Mouse (Mus musculus) layer of hippocampus, postnatal 14 days (tissue): Measurements from ENCODE around the gene Prr7. TPM values are rescaled to one million over a fixed set of nuclear protein-coding genes. Genes with fewer than 3 reads are reported as not detected.

ENCODE experiments used
- DNase-seq, 2 experiments: peaks; one replicate each; pipeline ENCODE4 v3.0.0; 2021 to 2022; ENCODE audit warnings: low spot score in 2 of 2, mixed read lengths in 1 of 2
- total RNA-seq, 2 experiments: library from RNA; stranded (reverse); gene quantifications; 2 replicates each; pipeline ENCODE4 v1.2.3; 2021

Gene Prr7
- total RNA-seq, 2 experiments from 2014 or later = 89.9 to 92.7 TPM

GRCm38 (mm10) chr13:55447543-55447943, 16.5 kb upstream of the Prr7 start:
- no peak for DNase-seq

DNA sequence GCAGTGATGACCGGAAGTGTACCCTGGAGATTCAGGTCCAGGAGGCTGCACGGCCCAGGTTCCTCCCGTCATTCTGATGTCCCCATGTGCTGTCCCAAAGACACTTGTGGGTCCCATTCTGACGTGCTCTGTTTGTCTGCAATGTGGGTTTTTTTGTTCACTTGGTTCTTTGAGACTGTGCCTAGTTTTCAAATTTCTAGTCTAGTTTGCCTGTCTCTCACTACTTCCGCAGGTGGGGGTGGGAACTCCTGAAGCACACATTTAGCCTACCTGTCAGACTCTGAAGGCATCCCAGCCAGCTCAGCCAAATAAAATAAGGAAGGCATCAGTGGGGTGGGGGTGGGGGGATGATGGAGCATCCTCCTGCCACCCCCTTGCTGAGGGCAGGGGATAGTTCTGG, 15.9 kb upstream of the Prr7 start:
- no peak for DNase-seq

GRCm38 (mm10) chr13:55449205-55449604, 14.9 kb upstream of the Prr7 start:
- DNase-seq = no peak

DNA sequence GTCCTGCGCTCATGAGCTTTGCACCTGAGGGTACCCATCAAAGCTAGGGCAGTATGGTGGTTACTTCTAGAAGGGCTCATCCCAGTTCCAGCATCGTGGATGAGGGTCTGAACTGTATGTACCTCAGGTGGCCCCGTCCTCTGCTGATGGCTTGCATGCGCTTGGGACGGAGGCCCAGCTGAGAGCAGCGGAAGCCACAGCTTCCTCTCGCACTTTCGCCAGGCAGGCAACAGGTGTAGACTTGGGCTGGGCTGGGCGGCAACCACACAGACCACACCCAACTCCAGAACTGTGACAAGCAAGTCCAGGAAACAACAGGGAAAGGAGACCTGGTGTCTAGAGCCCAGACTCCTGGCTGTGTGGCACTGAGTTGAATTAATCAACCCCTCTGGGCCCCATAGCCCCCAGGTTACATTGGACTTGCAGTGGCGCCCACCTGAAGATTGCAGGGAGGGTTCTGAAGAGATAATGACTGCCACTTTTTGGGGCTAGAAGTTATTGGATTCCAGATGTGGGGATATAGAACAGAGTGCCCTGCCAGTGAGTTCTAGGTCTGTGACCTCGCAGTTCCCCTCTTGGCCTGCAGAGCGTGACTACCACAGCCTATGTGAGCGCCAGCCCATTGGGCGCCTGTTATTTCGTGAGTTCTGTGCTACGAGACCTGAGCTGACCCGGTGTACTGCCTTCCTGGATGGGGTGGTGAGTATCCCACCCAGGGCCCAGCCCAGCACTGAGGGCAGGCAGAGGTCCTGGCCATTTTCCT, 14.2 kb upstream of the Prr7 start:
- DNase-seq = no peak

DNA sequence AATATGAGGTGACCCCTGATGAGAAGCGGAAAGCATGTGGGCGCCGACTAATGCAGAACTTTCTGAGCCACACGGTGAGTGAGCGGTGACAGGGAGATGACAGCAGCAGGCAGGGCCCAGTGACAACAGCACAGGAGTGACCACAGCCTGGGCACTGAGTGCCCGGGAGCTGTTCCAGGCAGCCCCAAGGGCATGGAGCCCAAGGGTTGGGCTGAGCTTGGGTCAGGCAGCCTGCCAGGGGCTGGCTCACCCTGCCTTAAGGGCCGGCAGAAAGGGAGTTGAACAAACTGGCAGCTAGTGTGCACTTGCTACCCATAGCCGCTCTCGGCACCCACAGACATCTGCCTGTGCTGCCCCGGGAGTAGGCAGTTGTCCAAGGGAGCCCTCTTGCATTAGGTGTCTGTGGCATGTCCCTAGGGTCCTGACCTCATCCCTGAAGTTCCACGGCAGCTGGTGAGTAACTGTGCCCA, 13.5 kb upstream of the Prr7 start:
- peak; percentile 48 to 69 for DNase-seq

DNA sequence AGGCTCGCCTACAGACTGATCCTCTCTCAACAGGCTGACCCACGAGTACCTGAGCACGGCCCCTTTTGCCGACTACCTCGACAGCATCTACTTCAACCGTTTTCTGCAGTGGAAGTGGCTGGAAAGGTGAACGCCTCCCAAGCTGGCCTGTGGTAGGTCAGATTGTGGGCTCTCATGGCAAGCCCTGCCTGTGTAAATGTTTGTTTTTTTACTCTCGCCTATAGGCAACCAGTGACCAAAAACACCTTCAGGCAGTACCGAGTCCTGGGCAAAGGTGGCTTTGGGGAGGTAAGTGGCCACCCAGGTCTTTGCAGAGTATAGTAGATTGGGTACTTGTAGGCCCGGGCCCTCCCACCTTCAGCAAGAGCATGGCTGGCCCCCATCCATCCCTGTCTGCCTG, 12.8 kb upstream of the Prr7 start:
- DNase-seq = no peak

DNA sequence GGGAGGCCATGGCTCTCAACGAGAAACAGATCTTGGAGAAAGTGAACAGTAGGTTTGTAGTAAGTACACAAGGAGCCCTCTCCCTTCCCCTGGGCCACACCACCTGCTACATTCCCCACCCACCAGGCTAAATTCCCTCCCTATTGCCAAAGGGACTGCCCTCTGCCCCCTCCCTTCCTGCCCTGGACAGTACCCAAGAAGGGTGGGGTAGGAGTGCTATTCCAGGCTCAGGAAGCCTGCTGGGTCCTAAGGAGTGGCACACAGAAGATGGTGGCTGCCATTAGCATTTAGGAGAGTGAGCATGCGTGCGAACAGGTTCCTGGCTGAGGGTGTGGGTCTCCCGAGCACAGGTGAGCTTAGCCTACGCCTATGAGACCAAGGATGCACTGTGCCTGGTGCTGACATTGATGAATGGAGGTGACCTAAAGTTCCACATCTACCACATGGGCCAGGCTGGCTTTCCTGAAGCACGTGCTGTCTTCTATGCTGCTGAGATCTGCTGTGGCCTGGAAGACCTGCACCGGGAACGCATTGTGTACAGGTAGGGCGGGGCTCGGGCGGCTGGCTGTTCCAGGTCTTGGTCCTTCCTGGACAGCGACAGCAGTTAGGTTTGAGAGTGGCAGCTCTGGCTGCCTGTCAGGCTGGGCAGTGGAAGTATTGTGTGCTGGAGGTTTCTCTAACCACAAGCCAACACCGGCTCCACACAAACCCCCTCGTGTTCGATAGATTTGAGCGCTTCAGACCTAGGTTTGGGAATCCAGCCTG, 12.1 kb upstream of the Prr7 start:
- DNase-seq = no peak

DNA sequence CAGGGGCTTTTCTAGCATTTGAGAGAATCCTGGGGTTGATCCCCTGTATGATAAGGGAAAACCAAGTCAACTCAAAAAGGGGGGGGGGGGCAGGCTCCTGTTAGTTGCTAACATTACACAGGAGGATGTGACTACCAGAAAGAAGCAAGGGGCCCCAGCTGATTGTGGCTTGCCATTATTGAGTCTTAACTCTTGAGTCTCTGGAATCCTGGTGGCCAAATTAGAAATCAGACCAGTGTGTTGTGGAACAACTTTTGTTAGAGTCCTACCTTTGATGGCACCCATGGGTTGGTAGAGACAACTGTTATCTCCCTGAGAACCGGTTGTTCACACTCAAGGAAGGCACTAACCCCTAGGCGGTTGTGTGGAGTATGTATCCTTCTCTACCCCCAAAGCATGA, 1.1 kb upstream of the Prr7 start:
- no peak for DNase-seq

DNA sequence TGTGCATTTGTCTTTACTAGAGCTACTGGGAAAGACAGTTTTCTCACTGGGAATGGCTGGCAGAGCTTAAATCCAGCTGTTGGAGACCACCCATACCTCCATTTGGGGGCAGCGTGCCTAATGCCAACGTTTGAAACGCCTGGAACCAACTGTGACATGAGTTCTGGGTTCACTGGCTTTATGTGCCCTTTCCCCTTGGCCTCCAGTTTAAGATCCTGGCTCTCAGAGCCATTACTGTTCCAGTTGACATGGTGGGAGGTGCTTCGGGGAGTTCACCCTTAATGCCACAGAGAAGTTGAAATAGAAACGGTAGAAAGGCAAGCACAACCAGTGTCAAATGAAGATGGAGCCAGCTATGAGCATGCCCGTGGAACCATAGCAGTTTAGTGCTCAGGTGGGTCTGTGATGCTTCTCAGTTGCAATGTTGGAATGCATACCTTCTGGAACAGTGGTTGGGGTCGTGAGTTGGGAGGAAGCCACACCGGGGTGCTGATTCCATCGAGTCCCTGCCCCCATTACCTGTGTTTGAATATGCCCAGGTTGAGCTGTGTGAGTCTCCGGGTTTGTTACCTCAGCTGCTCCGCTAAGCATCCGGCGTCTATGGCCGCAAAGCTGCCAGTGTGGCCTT, 554 bp upstream of the Prr7 start:
- DNase-seq = no peak

- DNase-seq = no peak
Measured at GRCm38 (mm10) chr13:55465184-55465583, 1.1 kb downstream of the Prr7 start.

DNA sequence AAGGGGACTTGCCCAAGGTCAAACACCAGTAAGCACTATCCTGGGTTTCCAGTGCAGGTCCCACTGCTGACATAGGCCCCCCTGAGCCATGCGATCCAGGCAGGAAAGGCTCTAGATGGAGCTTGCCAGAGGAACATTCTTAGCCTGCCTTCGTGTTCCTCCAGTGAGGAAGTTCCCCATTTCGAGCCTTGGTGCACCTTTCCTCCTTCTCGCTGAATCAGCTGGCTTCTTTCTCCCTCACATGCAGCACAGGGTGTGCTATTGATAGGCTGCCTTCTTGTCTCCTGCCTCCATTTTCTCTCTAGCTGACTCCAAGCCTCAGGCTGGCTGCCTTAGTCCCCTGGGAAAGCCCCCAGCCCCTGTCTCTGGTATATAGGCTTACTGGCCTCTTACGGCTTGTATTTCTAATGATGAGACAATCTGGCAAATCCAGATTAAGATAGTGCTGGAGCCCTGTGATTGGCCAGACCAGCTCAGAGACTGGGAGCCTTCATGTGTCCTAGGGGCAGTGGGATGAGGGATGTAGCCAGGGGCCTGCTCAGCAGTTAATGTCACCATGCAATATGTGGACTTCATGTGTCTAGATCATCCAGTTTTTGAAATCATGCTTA, 1.9 kb downstream of the Prr7 start:
- no peak for DNase-seq

GRCm38 (mm10) chr13:55468851-55469560, 4.9 kb downstream of the Prr7 start:
- DNase-seq = no peak

GRCm38 (mm10) chr13:55470372-55470771, 6.3 kb downstream of the Prr7 start:
- DNase-seq = peak; percentile 76 to 89

DNA sequence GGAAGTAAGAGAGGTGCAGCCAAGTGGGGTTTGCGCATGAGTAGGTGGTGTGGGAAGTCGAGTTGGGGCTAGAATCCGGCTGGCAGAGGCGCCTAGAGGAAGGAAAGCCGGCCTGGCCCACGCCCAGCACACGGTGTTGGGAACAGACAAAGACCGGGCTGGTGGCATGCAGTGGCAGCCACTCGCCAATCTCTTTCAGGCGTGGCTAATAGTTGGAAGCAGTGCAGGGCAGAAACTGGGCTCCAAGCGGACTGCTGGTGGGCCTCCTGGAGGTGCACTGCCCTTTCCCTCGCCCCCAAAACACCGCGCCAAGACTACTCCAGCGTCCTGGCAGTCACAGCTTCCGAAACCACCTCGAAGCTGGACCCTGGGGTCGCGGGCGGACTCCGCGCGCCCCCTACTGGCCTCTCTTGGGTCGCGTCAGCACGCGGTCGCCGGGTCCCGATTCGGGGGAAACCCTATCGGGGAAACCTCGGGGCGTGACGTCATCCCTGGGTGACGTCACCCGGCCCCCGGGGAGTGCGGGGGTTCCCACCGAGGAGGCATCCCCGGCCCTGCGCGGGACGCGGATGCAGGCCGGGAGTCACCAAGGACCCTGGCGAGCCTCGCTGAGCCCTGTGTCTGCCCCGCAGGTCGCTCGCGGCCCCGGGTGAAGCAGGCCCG, 7.2 kb downstream of the Prr7 start:
- DNase-seq = peak; percentile 88 to 92

- no peak for DNase-seq
Measured at GRCm38 (mm10) chr13:55471819-55472131, 7.7 kb downstream of the Prr7 start.

- DNase-seq = peak in 1 of 2 experiments; percentile 76
Measured at GRCm38 (mm10) chr13:55472132-55473022, 8.3 kb downstream of the Prr7 start.

- no peak for DNase-seq
Measured at GRCm38 (mm10) chr13:55473076-55473831, 9.2 kb downstream of the Prr7 start.

- no peak for DNase-seq
Measured at GRCm38 (mm10) chr13:55473961-55474360, 9.9 kb downstream of the Prr7 start.

DNA sequence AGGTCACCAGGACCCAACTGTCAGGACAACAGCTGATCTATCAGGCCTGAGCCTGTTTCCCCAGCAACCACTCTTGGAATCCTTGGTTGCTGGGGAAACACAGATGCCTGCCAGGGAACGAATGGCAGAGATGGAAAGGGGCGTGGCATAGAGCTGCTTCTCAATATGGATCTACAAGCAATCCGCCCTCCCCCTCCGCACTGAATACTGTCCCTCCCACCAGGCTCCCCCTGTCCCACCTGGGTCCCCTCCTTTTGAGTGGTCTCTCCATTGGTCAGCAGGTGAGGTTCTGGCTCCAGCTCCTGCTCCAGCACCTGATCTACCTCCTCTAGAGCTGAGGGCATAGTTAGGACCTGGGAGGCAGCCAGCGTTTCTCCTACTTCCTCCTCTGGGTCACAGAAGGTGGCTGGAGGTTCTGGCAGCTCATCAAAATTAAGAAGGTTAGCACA, 10.6 kb downstream of the Prr7 start:
- peak; percentile 79 to 88 for DNase-seq
